In genomic region chr2:70877333-70878080, GRCm38 (mm10) we compare ENCODE assay signal across 13 mouse cellular contexts. TPM values are rescaled to one million over a fixed set of nuclear protein-coding genes. Genes with fewer than 3 reads are reported as not detected.
DNase-seq lines count a peak whose midpoint lies in the region; ATAC-seq and TF ChIP-seq lines count a peak whose summit lies in the region.
"Had no signal": no experiment of that assay in that cellular context is flagged by ENCODE, and none has a peak within 500 bp of the region (broad histone marks: within the 10 kb centered on the region; RNA-seq: fewer than 3 reads in every experiment).

No protein-coding gene starts in this region.

- no peak overlapping the region for H3K4me3 ChIP-seq in lung, adult 2 months (replicated peaks; ENCODE audit: extremely low read depth, low read depth, low read length)
- H3K4me3 ChIP-seq: heart, adult 2 months; liver, embryonic 15.5 days; midbrain, embryonic 15.5 days had no signal

- TF ChIP-seq CTCF in lung, adult 2 months (IDR thresholded peaks at IDR 0.05; ENCODE audit: insufficient read depth, low read length) = no peak

- DNase-seq in gastrocnemius, adult 18-20 months (ENCODE audit: low spot score) = peak; percentile 15
- no peak for DNase-seq in gastrocnemius, postnatal 25 days
- DNase-seq in lung, postnatal 25 days (ENCODE audit: low spot score) = peak; percentile 7
- no peak for DNase-seq in lung, adult 2 months
- no peak for DNase-seq in cerebellum, postnatal 10 days
- DNase-seq in left cerebral cortex, adult 9 months (ENCODE audit: low spot score in 2 of 2) = no peak
- DNase-seq: cerebellum, adult 18-20 months; heart, adult 2 months had no signal

- ATAC-seq in granulocyte monocyte progenitor cell, adult 5-6 weeks (replicated peaks; ENCODE audit: poor library complexity, severe bottlenecking) = peak; percentile 92
- peak; percentile 77 for ATAC-seq in megakaryocyte-erythroid progenitor cell, adult 5-6 weeks (replicated peaks; ENCODE audit: low FRiP score, low TSS enrichment, poor library complexity, severe bottlenecking)
- ATAC-seq: CD4-positive, CD25-positive, alpha-beta regulatory T cell, adult 4 months; midbrain, embryonic 15.5 days had no signal

- H3K4me1 ChIP-seq in lung, adult 2 months (ENCODE audit: control insufficient read depth, insufficient read depth, low read length) = no peaks in the 10 kb centered on the region
- H3K4me1 ChIP-seq: midbrain, embryonic 15.5 days had no signal

- 67% methylated on average over 13 of the region's 13 CpGs for WGBS in lung, adult 2 months

- no peak for TF ChIP-seq POLR2A in lung, adult 2 months (IDR thresholded peaks at IDR 0.05; ENCODE audit: borderline replicate concordance, extremely low read depth, low read depth, low read length)

RNA-seq across cellular contexts. Expression of gene Tlk1, which starts 52.0 kb away (rescaled TPM):
- total RNA-seq in gastrocnemius, adult 18-20 months (2021) = 10 to 100 TPM; 40.4 to 47.1 TPM
- total RNA-seq in gastrocnemius, postnatal 25 days (2021) = 10 to 100 TPM; 28.1 to 34.8 TPM
- polyA plus RNA-seq in lung, adult 2 months (2012; rRNA removed) = 8.8 and 12.3 TPM in 2 replicates
- total RNA-seq in granulocyte monocyte progenitor cell, adult 5-6 weeks (2014; fragmentation: Nextera tagmentation) = 43.7 and 49.3 TPM in 2 replicates
- 44.2 and 47.4 TPM in 2 replicates for total RNA-seq in granulocyte monocyte progenitor cell, adult 5-6 weeks (2017)
- 128 and 150 TPM in 2 replicates for total RNA-seq in megakaryocyte-erythroid progenitor cell, adult 5-6 weeks (2014; fragmentation: Nextera tagmentation)
- 112 and 121 TPM in 2 replicates for total RNA-seq in megakaryocyte-erythroid progenitor cell, adult 5-6 weeks (2017)

Comparison
In these comparisons a context has a peak if more than half of its experiments do, and no peak if none do; other contexts are left out.
1. DNase-seq: peak in gastrocnemius, adult 18-20 months (single experiment) and lung, postnatal 25 days (single experiment); none in gastrocnemius, postnatal 25 days (single experiment), lung, adult 2 months (single experiment), cerebellum, postnatal 10 days (0 of 2) and left cerebral cortex, adult 9 months (0 of 2).